Mouse (Mus musculus): ENCODE measurements around the gene Rmnd5b. TPM values are rescaled to one million over a fixed set of nuclear protein-coding genes. Genes with fewer than 3 reads are reported as not detected.
A peak's percentile ranks its signal among the peaks of the same experiment; 100 is the strongest.

The Rmnd5b gene
- total RNA-seq, 4 experiments from 2014 or later, result 42.4 to 60.2 (median 51.6) TPM

- no peak for DNase-seq
These were observed 45.7 kb downstream of the Rmnd5b start for GRCm38 (mm10) chr11:51590002-51590401.

GRCm38 (mm10) chr11:51588833-51589232 lies 46.9 kb downstream of the Rmnd5b start:
- no peak for DNase-seq

GRCm38 (mm10) chr11:51587059-51587458 lies 48.6 kb downstream of the Rmnd5b start:
- no peak for DNase-seq

- DNase-seq, result no peak
These were observed 49.3 kb downstream of the Rmnd5b start for GRCm38 (mm10) chr11:51586411-51586810.

GRCm38 (mm10) chr11:51585608-51586252 lies 50.0 kb downstream of the Rmnd5b start:
- no peak for DNase-seq

- peak; percentile 97 for DNase-seq
These were observed 51.1 kb downstream of the Rmnd5b start, which contains the start of gene Phykpl for GRCm38 (mm10) chr11:51584431-51585248. Gene Phykpl, plus strand, starts transcription at chr11:51584757.

- no peak for DNase-seq
These were observed 51.7 kb downstream of the Rmnd5b start for GRCm38 (mm10) chr11:51584057-51584430.

- DNase-seq, result peak; percentile 88
These were observed 53.0 kb downstream of the Rmnd5b start for GRCm38 (mm10) chr11:51582713-51583112.

GRCm38 (mm10) chr11:51579024-51579423 lies 56.7 kb downstream of the Rmnd5b start:
- DNase-seq, result no peak

- no peak for DNase-seq
These were observed 58.1 kb downstream of the Rmnd5b start for GRCm38 (mm10) chr11:51577587-51577986.

GRCm38 (mm10) chr11:51576454-51576853 lies 59.2 kb downstream of the Rmnd5b start:
- no peak for DNase-seq

Other genes starting within 250 kb of the Rmnd5b start
- gene Phykpl, start 51.1 kb downstream of the Rmnd5b start, total RNA-seq (2022), result 10 to 100 TPM; 27.2 to 39.4 (median 33.3) TPM
- 100 to 1,000 TPM; 219 to 321 (median 266) TPM for gene Hnrnpab, start 29.0 kb downstream of the Rmnd5b start, total RNA-seq (2022)
- 10 to 100 TPM; 52.2 to 75.1 (median 56.2) TPM for gene Nhp2, start 16.2 kb downstream of the Rmnd5b start, total RNA-seq (2022)
- 10 to 100 TPM in 1 of 4 experiments, 1 to 10 TPM in 3; 8.2 to 10.6 (median 8.5) TPM for gene N4bp3, start 14.9 kb upstream of the Rmnd5b start, total RNA-seq (2022)
- gene D930048N14Rik, start 15.1 kb upstream of the Rmnd5b start, total RNA-seq (2022), result 1 to 10 TPM; 1.6 to 5.4 (median 2.8) TPM
- 10 to 100 TPM; 45.7 to 63.8 (median 50.0) TPM for gene 0610009B22Rik, start 53.0 kb upstream of the Rmnd5b start, total RNA-seq (2022)
- 10 to 100 TPM; 33.6 to 38.5 (median 37.4) TPM for gene Sec24a, start 127.7 kb upstream of the Rmnd5b start, total RNA-seq (2022)
- 100 to 1,000 TPM in 2 of 4 experiments, 10 to 100 TPM in 2; 96.3 to 116 (median 101) TPM for gene Sar1b, start 127.8 kb upstream of the Rmnd5b start, total RNA-seq (2022)
- 10 to 100 TPM; 21.1 to 36.2 (median 30.3) TPM for gene Jade2, start 221.8 kb upstream of the Rmnd5b start, total RNA-seq (2022)